ENCODE assay signal across 9 mouse cellular contexts in genomic region chr6:58879572-58879971, GRCm38 (mm10). TPM values are rescaled to one million over a fixed set of nuclear protein-coding genes. Genes with fewer than 3 reads are reported as not detected.
DNase-seq lines count a peak whose midpoint lies in the region; ATAC-seq and TF ChIP-seq lines count a peak whose summit lies in the region.
"Had no signal": no experiment of that assay in that cellular context is flagged by ENCODE, and none has a peak within 500 bp of the region (broad histone marks: within the 10 kb centered on the region; RNA-seq: fewer than 3 reads in every experiment).

No protein-coding gene starts in this region.

- no peak for DNase-seq in cerebellum, postnatal 4 days (ENCODE audit: low spot score in 2 of 2)
- peak; percentile 44 for DNase-seq in left cerebral cortex, postnatal 4 days
- DNase-seq in left cerebral cortex, postnatal 14 days (ENCODE audit: low spot score in 2 of 2) = no peak
- DNase-seq in heart, adult 9 months (ENCODE audit: low spot score in 2 of 2) = peak; percentile 51 to 63
- DNase-seq in liver, embryonic 13.5 days = no peak
- no peak for DNase-seq in frontal cortex, postnatal 10 days (ENCODE audit: low spot score in 2 of 2)
- DNase-seq in lung, postnatal 0 days (ENCODE audit: low spot score) = no peak
- DNase-seq: lung, postnatal 14 days had no signal

- no peak overlapping the region for H3K4me2 ChIP-seq in liver, embryonic 13.5 days
- H3K4me2 ChIP-seq in lung, postnatal 0 days (replicated peaks; ENCODE audit: low read depth, low read length) = no peak overlapping the region

- ATAC-seq in cerebellum, adult (ENCODE audit: insufficient number of reproducible peaks, low FRiP score, low TSS enrichment) = peak; percentile 83
- ATAC-seq in liver, embryonic 13.5 days (ENCODE audit: low read depth) = peak; percentile 23; the same call in 1 of the 2 replicates
- ATAC-seq in lung, postnatal 0 days = no peak

- no peak overlapping the region for H3K9ac ChIP-seq in liver, embryonic 13.5 days
- H3K9ac ChIP-seq in lung, postnatal 0 days (replicated peaks; ENCODE audit: low read depth) = no peak overlapping the region

- WGBS in liver, embryonic 13.5 days (ENCODE audit: insufficient replicate concordance) = 66% methylated on average over 4 of the region's 4 CpGs
- 63% methylated on average over 4 of the region's 4 CpGs for WGBS in lung, postnatal 0 days

- no peaks in the 10 kb centered on the region for H3K9me3 ChIP-seq in liver, embryonic 13.5 days (replicated peaks)
- H3K9me3 ChIP-seq in lung, postnatal 0 days (ENCODE audit: low read length) = no peaks in the 10 kb centered on the region

- H3K27me3 ChIP-seq in liver, embryonic 13.5 days = no peaks in the 10 kb centered on the region
- H3K27me3 ChIP-seq in lung, postnatal 0 days (replicated peaks; ENCODE audit: insufficient read depth, low read length) = no peaks in the 10 kb centered on the region

- TF ChIP-seq CTCF in lung, postnatal 0 days (IDR thresholded peaks at IDR 0.05) = no peak

- no peak overlapping the region for H3K4me3 ChIP-seq in liver, embryonic 13.5 days (replicated peaks)
- H3K4me3 ChIP-seq in lung, postnatal 0 days (ENCODE audit: low read depth, low read length) = no peak overlapping the region

- 0 out of 2 replicates have a peak, but pooled peaks cover 3% of the 10 kb centered on the region for H3K4me1 ChIP-seq in liver, embryonic 13.5 days (replicated peaks)
- no peaks in the 10 kb centered on the region for H3K4me1 ChIP-seq in lung, postnatal 0 days (ENCODE audit: insufficient read depth, low read depth, low read length)

- H3K36me3 ChIP-seq in liver, embryonic 13.5 days = no peaks in the 10 kb centered on the region
- no peaks in the 10 kb centered on the region for H3K36me3 ChIP-seq in lung, postnatal 0 days (ENCODE audit: insufficient read depth, low read length)

- intact Hi-C loops in left cerebral cortex, postnatal 4 days (cut with DNase I) = no loop called here
- intact Hi-C loops in left cerebral cortex, postnatal 14 days (cut with DNase I) = no loop called here

- no peak overlapping the region for H3K27ac ChIP-seq in liver, embryonic 13.5 days
- no peak overlapping the region for H3K27ac ChIP-seq in lung, postnatal 0 days (ENCODE audit: low read length)

- TF ChIP-seq EP300 in lung, postnatal 0 days (IDR thresholded peaks at IDR 0.05) = no peak

RNA-seq across cellular contexts. Expression of gene Nap1l5, which starts 27.3 kb away (rescaled TPM):
- total RNA-seq in left cerebral cortex, postnatal 4 days (2021) = 10 to 100 TPM; 53.5 to 90.9 TPM
- total RNA-seq in left cerebral cortex, postnatal 14 days (2021) = 100 to 1,000 TPM; 236 to 310 TPM
- polyA plus RNA-seq in liver, embryonic 13.5 days (2015; fragmentation: Nextera tagmentation; extraction: Ambion mirVana) = 0.25 and 0.27 TPM in 2 replicates
- polyA plus RNA-seq in lung, postnatal 0 days (2015; fragmentation: Nextera tagmentation; extraction: Ambion mirVana) = 0.75 and 0.93 TPM in 2 replicates

RNA-seq across cellular contexts. Expression of gene Herc3, which starts 48.3 kb away (rescaled TPM):
- 100 to 1,000 TPM; 136 to 139 TPM for total RNA-seq in left cerebral cortex, postnatal 4 days (2021)
- total RNA-seq in left cerebral cortex, postnatal 14 days (2021) = 100 to 1,000 TPM; 324 to 375 TPM
- polyA plus RNA-seq in liver, embryonic 13.5 days (2015; fragmentation: Nextera tagmentation; extraction: Ambion mirVana) = 1.8 and 2.1 TPM in 2 replicates
- 5.4 and 5.8 TPM in 2 replicates for polyA plus RNA-seq in lung, postnatal 0 days (2015; fragmentation: Nextera tagmentation; extraction: Ambion mirVana)

Comparison
In these comparisons a context has a peak if more than half of its experiments do, and no peak if none do; other contexts are left out.
1. DNase-seq: peak in left cerebral cortex, postnatal 4 days (single experiment) and heart, adult 9 months (2 of 2); none in cerebellum, postnatal 4 days (0 of 2), left cerebral cortex, postnatal 14 days (0 of 2), liver, embryonic 13.5 days (single experiment), frontal cortex, postnatal 10 days (0 of 2) and lung, postnatal 0 days (single experiment).